Mouse (Mus musculus): ENCODE data around the gene Cd40. TPM values are rescaled to one million over a fixed set of nuclear protein-coding genes. Genes with fewer than 3 reads are reported as not detected.
A peak's percentile ranks its signal among the peaks of the same experiment; 100 is the strongest.

Cd40 gene
- polyA plus RNA-seq, 1 experiment from 2014 or later = 8.1 TPM

DNA sequence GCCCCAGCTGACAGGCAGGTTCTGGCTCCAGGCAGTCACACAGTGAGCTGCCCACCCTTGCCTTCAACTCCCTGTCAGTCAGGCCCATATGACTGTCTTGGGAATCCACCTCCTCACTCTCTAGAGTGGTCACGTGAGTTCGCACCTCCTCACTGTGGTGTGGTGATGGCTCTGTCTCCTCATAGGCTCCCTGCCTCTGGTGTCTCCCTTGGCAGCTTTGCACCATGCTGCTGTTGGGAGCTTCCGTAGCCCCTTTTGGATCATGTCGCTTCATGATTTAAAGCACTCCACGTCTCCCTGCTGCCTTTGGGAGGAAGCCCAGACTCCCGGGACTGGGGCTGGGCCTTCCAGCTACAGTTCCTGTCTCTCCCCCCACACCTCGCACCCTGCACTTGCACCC lies 9.1 kb downstream of the Cd40 start:
- Histone ChIP-seq H3K27ac (no peak overlapping the region), H3K27me3 (ENCODE audit: insufficient read depth, poor library complexity, severe bottlenecking) (peaks cover 7% of the 10 kb centered on the region; the same call in 1 of the 2 replicates), H3K4me3 (no peak overlapping the region), H3K4me1 (replicated peaks) (peaks cover 5% of the 10 kb centered on the region), H3K36me3 (no peaks in the 10 kb centered on the region), H3K9me3 (no peaks in the 10 kb centered on the region)
- WGBS = 80% methylated on average over 7 of the region's 7 CpGs
- no peak for DNase-seq (ENCODE audit: low spot score)

DNA sequence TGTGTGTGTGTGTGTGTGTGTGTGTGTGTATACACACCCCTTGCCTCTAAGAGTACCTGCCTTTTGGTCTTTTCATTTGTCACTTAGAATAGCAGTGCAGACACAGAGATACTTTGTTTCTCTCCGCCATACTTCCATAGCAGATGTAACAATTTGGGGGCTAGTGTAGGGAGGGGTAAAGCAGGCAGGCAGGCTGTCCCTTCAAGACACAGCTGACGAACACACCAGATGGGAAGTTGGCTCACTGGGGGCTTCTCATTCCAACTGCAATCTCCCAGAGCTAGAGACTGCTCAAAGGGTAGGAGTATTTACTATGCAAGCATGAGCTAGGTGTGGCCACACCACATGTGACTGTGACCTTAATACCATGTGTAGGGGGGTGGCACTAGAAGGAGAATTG lies 13.4 kb downstream of the Cd40 start:
- no peak for DNase-seq (ENCODE audit: low spot score)
- Histone ChIP-seq H3K4me3 (no peak overlapping the region), H3K27ac (no peak overlapping the region), H3K27me3 (ENCODE audit: insufficient read depth, poor library complexity, severe bottlenecking) (peaks cover 39% of the 10 kb centered on the region), H3K36me3 (no peaks in the 10 kb centered on the region), H3K9me3 (no peaks in the 10 kb centered on the region), H3K4me1 (replicated peaks) (peaks cover 22% of the 10 kb centered on the region)
- WGBS = 81% methylated on average over 2 of the region's 2 CpGs

DNA sequence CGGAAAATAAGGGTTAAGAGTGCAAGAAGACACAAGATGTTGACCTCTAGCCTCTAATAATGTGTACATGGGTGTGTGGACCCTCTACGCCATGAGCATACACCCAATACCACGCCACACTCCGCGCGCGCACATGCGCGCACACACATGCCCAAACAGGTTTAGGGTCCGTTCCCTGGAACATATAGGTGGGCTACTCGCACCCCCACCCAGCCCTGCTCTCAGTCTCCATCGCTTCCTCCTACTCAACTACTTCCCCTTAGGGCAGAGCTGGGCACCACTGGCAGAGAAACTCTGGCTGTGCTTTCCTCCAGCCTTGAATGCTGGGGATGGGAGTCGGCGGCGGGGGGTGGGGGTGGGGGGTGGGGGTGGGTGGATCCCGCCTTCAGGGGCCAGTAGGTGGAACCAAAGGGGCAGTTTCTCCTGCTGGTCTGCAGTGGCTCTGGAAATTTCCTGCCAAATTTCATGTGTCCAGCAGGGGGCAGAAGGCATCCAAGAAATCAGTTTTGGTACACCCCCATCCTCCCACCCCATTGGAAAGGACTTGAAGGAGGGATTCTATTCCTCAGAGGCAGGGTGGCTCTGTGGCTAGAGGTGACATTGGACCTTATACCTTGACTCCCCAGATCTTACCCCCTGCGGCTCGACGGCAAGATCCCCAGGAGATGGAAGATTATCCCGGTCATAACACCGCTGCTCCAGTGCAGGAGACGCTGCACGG lies 14.8 kb downstream of the Cd40 start:
- H3K36me3 ChIP-seq = no peaks in the 10 kb centered on the region
- peak overlapping the region; percentile 36 for H3K4me3 ChIP-seq
- WGBS = 25% methylated on average over 23 of the region's 23 CpGs
- peaks cover 50% of the 10 kb centered on the region for H3K27me3 ChIP-seq (ENCODE audit: insufficient read depth, poor library complexity, severe bottlenecking)
- H3K27ac ChIP-seq = no peak overlapping the region
- H3K4me1 ChIP-seq (replicated peaks) = peaks cover 22% of the 10 kb centered on the region
- no peaks in the 10 kb centered on the region for H3K9me3 ChIP-seq
- peak; percentile 80 for DNase-seq (ENCODE audit: low spot score)

DNA sequence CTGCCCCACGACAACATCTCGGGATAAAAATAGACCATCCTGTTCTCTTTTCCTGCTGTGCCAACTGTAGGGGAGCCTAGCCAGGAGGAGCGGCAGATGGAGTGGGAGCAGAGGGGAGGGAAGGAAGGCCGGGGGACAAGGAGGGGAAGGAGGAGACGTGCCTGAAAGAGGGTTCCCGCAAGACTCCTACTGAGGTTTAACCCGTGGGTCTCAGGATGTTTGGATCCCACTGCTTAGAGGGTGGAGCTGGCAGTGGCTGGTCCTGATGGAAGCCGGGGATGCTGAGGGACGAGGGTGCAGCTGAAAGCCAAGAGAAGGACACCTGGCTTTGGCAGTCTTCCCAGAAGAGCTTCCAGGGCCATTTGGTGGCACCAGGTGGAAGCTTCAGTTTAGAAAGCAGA lies 18.0 kb downstream of the Cd40 start:
- Histone ChIP-seq H3K27me3 (ENCODE audit: insufficient read depth, poor library complexity, severe bottlenecking) (peaks cover 81% of the 10 kb centered on the region), H3K4me1 (replicated peaks) (peaks cover 46% of the 10 kb centered on the region), H3K27ac (no peak overlapping the region), H3K9me3 (no peaks in the 10 kb centered on the region), H3K36me3 (no peaks in the 10 kb centered on the region), H3K4me3 (no peak overlapping the region)
- no peak for DNase-seq (ENCODE audit: low spot score)
- 23% methylated on average over 9 of the region's 9 CpGs for WGBS

DNA sequence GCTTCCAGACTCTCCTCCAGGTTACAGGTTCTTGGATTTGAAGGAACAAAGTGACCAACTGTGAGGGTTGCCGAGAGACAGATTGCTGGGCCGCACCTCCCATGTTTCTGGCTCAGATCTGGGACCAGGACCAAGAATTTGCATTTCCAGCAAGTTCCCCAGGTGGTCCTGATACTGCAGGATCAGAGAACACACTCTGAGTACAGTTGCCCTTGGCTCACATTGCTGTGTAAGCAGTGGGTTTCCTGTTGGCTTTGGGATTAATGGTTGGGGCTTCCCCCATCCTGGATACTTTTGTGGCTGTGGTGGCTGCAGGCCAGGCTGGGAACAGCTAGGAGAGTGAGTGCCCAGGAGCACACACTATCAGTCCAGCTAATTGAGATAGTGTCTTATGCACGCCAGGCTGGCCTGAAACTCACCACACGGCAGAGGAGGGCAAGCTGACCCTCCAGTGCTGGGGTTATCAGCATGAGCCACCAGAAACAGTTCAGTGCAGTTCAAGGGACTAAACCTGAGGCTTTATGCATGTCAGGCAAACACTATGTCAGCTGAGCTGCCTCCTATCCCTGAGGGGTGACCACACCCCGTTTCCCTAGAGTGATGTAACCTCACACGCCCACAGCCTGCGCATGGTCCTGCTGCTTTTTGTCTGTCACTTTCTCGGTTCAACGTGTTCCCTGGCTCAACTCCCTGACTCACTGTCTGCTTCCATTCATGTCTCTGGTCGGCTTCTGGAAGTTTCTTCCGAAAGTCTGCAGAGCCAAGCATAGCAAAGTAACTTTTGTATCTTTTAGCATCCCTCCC lies 18.9 kb downstream of the Cd40 start:
- H3K27me3 ChIP-seq (ENCODE audit: insufficient read depth, poor library complexity, severe bottlenecking) = peaks cover 89% of the 10 kb centered on the region
- H3K36me3 ChIP-seq = no peaks in the 10 kb centered on the region
- no peak for DNase-seq (ENCODE audit: low spot score)
- peaks cover 55% of the 10 kb centered on the region for H3K4me1 ChIP-seq (replicated peaks)
- no peak overlapping the region for H3K4me3 ChIP-seq
- 52% methylated on average over 11 of the region's 11 CpGs for WGBS
- H3K9me3 ChIP-seq = no peaks in the 10 kb centered on the region
- H3K27ac ChIP-seq = no peak overlapping the region

DNA sequence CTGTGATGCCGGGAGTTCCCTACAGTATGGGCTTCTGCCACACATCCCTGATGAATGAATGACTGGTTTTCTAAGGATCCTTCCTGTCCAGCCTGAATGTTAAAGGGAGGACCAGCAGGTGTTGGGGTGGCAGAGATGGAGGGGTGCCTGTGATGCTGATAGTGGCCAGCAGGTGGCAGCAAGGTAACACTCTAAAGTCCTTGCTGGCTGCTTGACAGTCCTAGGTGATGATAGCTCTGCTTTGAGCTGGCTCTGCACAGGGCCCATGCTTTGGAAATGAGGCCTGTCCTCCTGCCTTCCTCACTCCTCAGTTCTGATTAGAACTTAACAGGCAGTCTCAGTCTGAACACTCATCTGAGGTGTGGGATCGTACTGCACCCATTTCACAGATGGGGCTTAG lies 19.5 kb downstream of the Cd40 start:
- peak; percentile 84 for DNase-seq (ENCODE audit: low spot score)
- no peaks in the 10 kb centered on the region for H3K9me3 ChIP-seq
- WGBS = 38% methylated on average over 2 of the region's 2 CpGs
- peaks cover 90% of the 10 kb centered on the region for H3K27me3 ChIP-seq (ENCODE audit: insufficient read depth, poor library complexity, severe bottlenecking)
- no peak overlapping the region for H3K27ac ChIP-seq
- H3K36me3 ChIP-seq = no peaks in the 10 kb centered on the region
- H3K4me1 ChIP-seq (replicated peaks) = peaks cover 54% of the 10 kb centered on the region
- H3K4me3 ChIP-seq = no peak overlapping the region

DNA sequence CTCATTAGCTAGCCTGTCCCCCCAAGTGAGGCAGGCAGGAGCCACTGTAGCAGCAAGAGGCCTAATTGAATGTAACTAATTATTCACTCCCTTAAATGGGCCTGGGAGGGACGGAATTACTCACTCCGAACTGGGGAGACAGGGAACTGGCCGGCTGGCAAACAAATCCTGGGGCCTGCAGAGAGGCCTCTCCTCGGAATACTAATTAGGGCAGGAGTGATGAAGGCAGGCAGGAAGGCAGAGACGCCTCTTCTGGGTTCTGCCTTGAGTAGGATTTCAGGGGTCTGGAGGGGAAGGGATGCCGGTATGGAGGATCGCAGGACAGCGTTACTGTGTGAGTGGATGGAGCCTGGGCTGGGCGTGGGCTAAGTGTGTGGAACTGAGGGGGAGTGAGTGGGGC lies 21.6 kb downstream of the Cd40 start:
- H3K4me1 ChIP-seq (replicated peaks) = peaks cover 50% of the 10 kb centered on the region

DNA sequence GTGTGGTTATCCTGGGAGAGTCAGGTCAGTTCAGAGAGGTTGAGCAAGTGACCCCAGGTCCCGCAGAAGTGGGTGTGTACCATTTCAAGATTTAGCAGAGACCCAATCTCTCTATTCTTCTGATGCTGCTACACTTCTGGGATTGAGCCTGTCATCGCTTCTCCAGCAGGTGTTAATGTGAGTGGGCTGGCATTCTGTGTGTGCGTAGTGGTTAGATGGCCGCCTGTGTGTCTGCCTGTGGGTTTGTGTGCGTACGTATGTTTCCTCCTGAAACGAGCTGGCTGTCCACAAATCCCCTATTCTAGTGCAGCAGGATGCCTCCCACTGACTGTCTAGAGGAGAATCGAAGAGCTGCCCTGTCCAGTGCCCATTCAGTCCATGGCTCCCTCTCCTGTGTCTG lies 22.6 kb downstream of the Cd40 start:
- Histone ChIP-seq H3K9me3 (no peaks in the 10 kb centered on the region), H3K36me3 (no peaks in the 10 kb centered on the region), H3K4me3 (no peak overlapping the region), H3K27ac (peak overlapping the region; percentile 41; the same call in 1 of the 2 replicates), H3K27me3 (ENCODE audit: insufficient read depth, poor library complexity, severe bottlenecking) (peaks cover 85% of the 10 kb centered on the region), H3K4me1 (replicated peaks) (peaks cover 49% of the 10 kb centered on the region)
- 73% methylated on average over 8 of the region's 8 CpGs for WGBS
- no peak for DNase-seq (ENCODE audit: low spot score)

More for the DNA sequence above, 21.6 kb downstream of the Cd40 start:
- no peaks in the 10 kb centered on the region for H3K9me3 ChIP-seq
- H3K27ac ChIP-seq = peak overlapping the region; percentile 51
- 4% methylated on average over 9 of the region's 9 CpGs for WGBS
- peak overlapping the region; percentile 1 for H3K4me3 ChIP-seq
- no peaks in the 10 kb centered on the region for H3K36me3 ChIP-seq
- peak; percentile 25 for DNase-seq (ENCODE audit: low spot score)
- peaks cover 91% of the 10 kb centered on the region for H3K27me3 ChIP-seq (ENCODE audit: insufficient read depth, poor library complexity, severe bottlenecking)

DNA sequence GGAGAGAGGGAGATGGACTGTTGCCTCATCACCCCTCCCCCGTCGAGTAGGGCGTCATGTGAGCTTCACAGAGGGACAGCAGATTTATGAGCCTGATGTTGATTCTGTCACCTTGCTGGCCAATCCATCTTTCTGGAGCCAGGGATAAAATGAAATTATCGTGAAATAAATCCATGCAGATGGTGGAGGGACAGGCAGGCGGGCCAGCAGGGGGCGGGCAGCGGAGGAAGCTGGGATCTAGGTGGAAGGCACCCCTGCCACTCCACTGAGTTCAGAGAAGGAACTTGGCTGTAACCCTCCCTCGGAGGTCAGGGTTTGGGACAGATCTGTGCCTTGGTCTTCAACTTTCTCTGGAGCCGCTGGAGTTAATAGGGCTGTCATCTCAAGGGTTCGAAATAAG lies 23.2 kb downstream of the Cd40 start:
- peak; percentile 37 for DNase-seq (ENCODE audit: low spot score)
- no peaks in the 10 kb centered on the region for H3K36me3 ChIP-seq
- no peak overlapping the region for H3K4me3 ChIP-seq
- peaks cover 79% of the 10 kb centered on the region for H3K27me3 ChIP-seq (ENCODE audit: insufficient read depth, poor library complexity, severe bottlenecking)
- H3K4me1 ChIP-seq (replicated peaks) = peaks cover 46% of the 10 kb centered on the region
- H3K27ac ChIP-seq = peak overlapping the region; percentile 41; the same call in 1 of the 2 replicates
- WGBS = 33% methylated on average over 10 of the region's 10 CpGs
- H3K9me3 ChIP-seq = no peaks in the 10 kb centered on the region

DNA sequence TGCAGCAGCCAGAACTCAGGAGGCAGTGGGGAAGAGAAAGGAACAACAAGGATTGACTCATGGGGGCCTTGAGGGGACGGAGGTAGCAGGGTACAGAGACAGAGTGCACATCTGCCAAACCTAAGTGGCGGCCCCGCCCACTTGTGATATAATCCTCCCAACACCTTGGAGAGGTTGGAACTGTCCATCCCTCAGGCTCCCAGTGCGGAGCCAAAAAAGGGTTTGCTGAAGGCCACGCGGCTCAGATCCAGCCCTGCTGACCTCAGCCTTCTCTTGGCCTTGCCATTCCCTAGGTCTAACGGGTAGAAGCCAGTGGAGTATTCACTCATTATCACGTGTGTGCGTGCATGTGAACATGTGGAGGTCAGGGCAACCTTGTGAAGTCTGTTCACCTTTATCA lies 25.2 kb downstream of the Cd40 start:
- Histone ChIP-seq H3K9me3 (no peaks in the 10 kb centered on the region), H3K27me3 (ENCODE audit: insufficient read depth, poor library complexity, severe bottlenecking) (peaks cover 71% of the 10 kb centered on the region), H3K4me3 (no peak overlapping the region), H3K36me3 (no peaks in the 10 kb centered on the region), H3K4me1 (replicated peaks) (peaks cover 47% of the 10 kb centered on the region), H3K27ac (no peak overlapping the region)
- no peak for DNase-seq (ENCODE audit: low spot score)
- WGBS = 29% methylated on average over 9 of the region's 9 CpGs

DNA sequence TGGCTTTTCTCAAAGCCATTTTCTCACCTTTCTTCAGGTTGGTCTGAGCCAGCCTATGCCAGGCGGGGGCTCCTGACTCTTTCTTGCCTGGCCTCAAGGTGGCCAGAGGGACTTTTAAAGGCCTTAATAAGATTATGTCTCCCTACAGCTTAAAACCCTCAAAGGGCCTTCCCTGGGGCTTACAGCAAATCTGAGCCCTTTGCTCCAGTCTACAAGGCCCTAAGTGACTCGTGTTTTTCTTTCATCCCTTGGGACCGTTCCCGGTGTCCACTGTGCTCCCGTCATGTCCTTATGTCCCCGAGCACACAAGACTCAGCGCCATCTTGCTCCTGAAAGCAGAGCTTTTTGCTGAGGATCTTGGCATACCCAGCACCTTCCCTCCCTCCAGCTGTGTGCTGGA lies 25.8 kb downstream of the Cd40 start:
- Histone ChIP-seq H3K27ac (no peak overlapping the region), H3K4me3 (no peak overlapping the region), H3K9me3 (no peaks in the 10 kb centered on the region), H3K27me3 (ENCODE audit: insufficient read depth, poor library complexity, severe bottlenecking) (peaks cover 69% of the 10 kb centered on the region), H3K4me1 (replicated peaks) (peaks cover 41% of the 10 kb centered on the region), H3K36me3 (no peaks in the 10 kb centered on the region)
- WGBS = 27% methylated on average over 7 of the region's 7 CpGs
- no peak for DNase-seq (ENCODE audit: low spot score)

DNA sequence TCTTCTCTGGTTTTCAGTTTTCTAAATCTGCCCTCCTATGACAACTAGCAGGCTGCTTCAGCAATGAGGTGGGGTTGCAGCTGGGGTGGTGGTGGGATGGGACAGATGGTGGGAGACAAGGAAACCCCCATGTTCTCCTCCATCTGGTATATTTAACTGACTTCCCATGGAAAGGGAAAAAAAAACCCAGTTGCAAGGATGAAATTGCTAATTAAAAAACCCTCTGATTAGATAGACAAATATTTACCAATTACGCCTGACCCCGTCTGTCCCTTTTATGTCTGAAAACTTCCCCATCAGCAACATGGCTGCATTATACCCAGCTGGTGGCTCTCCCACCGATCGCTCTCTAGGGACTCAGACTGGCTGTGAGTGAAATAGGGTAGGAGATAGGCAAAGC lies 31.2 kb downstream of the Cd40 start:
- DNase-seq (ENCODE audit: low spot score) = no peak
- H3K27ac ChIP-seq = peak overlapping the region; percentile 50; the same call in 1 of the 2 replicates

DNA sequence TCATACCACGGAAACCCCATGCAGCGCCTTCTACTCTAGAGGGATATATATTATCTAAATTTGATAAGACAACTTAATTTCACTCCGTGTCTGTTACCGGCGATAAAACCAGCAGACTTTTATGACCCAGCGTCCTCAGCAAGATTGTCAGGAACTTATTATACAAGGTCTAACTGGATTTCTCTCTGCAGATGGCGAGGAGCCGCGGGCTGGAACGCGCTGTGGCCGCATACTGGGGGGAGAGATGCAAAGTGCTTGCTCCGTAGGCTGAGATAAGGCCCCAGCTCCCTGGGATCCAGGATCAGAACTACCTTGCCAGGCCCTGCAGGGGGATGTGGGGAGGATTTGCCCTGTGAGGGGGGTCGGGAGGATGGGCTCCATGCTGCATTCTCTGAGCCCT lies 34.0 kb downstream of the Cd40 start:
- no peak overlapping the region for H3K4me3 ChIP-seq
- WGBS = 52% methylated on average over 14 of the region's 14 CpGs
- no peaks in the 10 kb centered on the region for H3K9me3 ChIP-seq
- peaks cover 25% of the 10 kb centered on the region for H3K4me1 ChIP-seq (replicated peaks)
- DNase-seq (ENCODE audit: low spot score) = no peak
- H3K27me3 ChIP-seq (ENCODE audit: insufficient read depth, poor library complexity, severe bottlenecking) = peaks cover 34% of the 10 kb centered on the region; the same call in 1 of the 2 replicates
- no peak overlapping the region for H3K27ac ChIP-seq
- no peaks in the 10 kb centered on the region for H3K36me3 ChIP-seq

More for the DNA sequence above, 31.2 kb downstream of the Cd40 start:
- H3K9me3 ChIP-seq = no peaks in the 10 kb centered on the region
- H3K4me1 ChIP-seq (replicated peaks) = peaks cover 13% of the 10 kb centered on the region; the same call in 1 of the 2 replicates
- WGBS = 79% methylated on average over 4 of the region's 4 CpGs
- H3K36me3 ChIP-seq = no peaks in the 10 kb centered on the region
- H3K27me3 ChIP-seq (ENCODE audit: insufficient read depth, poor library complexity, severe bottlenecking) = peaks cover 34% of the 10 kb centered on the region; the same call in 1 of the 2 replicates
- H3K4me3 ChIP-seq = no peak overlapping the region

All from hindbrain, embryonic 10.5 days (tissue).